Mouse (Mus musculus) midbrain, embryonic 12.5 days (tissue): Measurements from ENCODE around the gene Vwa8. TPM values are rescaled to one million over a fixed set of nuclear protein-coding genes. Genes with fewer than 3 reads are reported as not detected.

Experiments used
- ATAC-seq: fragments of 200-750 bp; cut with Nextera tagmentation; 2 replicates; pipeline ENCODE4 v1.8.0; 2017; ENCODE audit warnings: low read depth, moderate TSS enrichment, moderate library complexity; ENCODE audit not compliant: low FRiP score
- H3K27ac ChIP-seq: fragments of 300-500 bp; sonication (generic); replicated peaks from 2 replicates; pipeline ENCODE4 v1.5.1; 2016; ENCODE audit warnings: mild to moderate bottlenecking
- H3K27me3 ChIP-seq: fragments of 300-500 bp; sonication (generic); 2 replicates; pipeline ENCODE4 v1.6.1; 2016; ENCODE audit warnings: mild to moderate bottlenecking
- H3K36me3 ChIP-seq: fragments of 300-500 bp; sonication (generic); 2 replicates; pipeline ENCODE4 v1.6.1; 2016
- H3K4me1 ChIP-seq: fragments of 300-500 bp; sonication (generic); 2 replicates; pipeline ENCODE4 v1.6.1; 2016
- H3K4me2 ChIP-seq: fragments of 300-500 bp; sonication (generic); replicated peaks from 2 replicates; pipeline ENCODE4 v1.6.1; 2016; ENCODE audit warnings: mild to moderate bottlenecking, moderate library complexity
- H3K4me3 ChIP-seq: fragments of 300-500 bp; sonication (generic); 2 replicates; pipeline ENCODE4 v1.5.1; 2016; ENCODE audit warnings: mild to moderate bottlenecking
- H3K9ac ChIP-seq: fragments of 300-500 bp; sonication (generic); replicated peaks from 2 replicates; pipeline ENCODE4 v1.6.1; 2016; ENCODE audit warnings: mild to moderate bottlenecking, moderate library complexity
- H3K9me3 ChIP-seq: fragments of 300-500 bp; sonication (generic); 2 replicates; pipeline ENCODE4 v1.6.1; 2016; ENCODE audit warnings: mild to moderate bottlenecking
- WGBS: fragments of 180-500 bp; shearing (Covaris S2); methylation state at CpG from one replicate; pipeline ENCODE4 v1.1.7; 2016; 5-methylcytosine and 5-hydroxymethylcytosine counted together
- polyA plus RNA-seq: library from polyadenylated mRNA; unstranded; fragments of >200 nt; fragmentation: Nextera tagmentation; extraction: Ambion mirVana; gene quantifications from 2 replicates; pipeline ENCODE4 v1.2.1, GENCODE M21; 2016

Gene Vwa8
- polyA plus RNA-seq, 1 experiment from 2014 or later, result 7.8 TPM

GRCm38 (mm10) chr14:79049544-79049943 is 200.7 kb downstream of the Vwa8 start:
- H3K27me3 ChIP-seq, result no peaks in the 10 kb centered on the region
- no peak overlapping the region for H3K4me3 ChIP-seq
- no peak overlapping the region for H3K4me2 ChIP-seq
- H3K9ac ChIP-seq, result no peak overlapping the region
- WGBS, result 80% methylated on average over 11 of the region's 11 CpGs
- no peaks in the 10 kb centered on the region for H3K36me3 ChIP-seq
- no peaks in the 10 kb centered on the region for H3K9me3 ChIP-seq
- no peak overlapping the region for H3K27ac ChIP-seq
- ATAC-seq, result no peak
- H3K4me1 ChIP-seq, result no peaks in the 10 kb centered on the region

DNA sequence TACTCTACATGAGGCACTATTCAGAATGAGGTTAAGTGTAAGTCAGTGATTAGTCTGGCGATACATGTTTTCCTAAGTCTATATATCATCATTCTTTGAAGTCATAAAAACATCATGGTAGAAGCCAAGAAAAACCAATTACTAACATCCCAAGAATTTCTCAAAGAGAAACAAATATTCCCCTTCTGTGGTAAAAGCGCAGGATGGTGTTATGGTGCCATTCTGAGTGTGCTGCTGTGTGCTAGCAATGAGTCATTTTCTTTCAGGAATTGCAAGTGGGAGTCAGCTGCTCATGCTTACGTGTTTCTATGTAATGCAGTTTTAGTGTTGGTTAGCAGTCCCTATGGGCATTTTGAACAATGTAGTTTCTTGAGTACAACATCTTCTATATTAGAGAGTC is 216.8 kb downstream of the Vwa8 start:
- Histone ChIP-seq H3K36me3 (no peaks in the 10 kb centered on the region), H3K4me2 (no peak overlapping the region), H3K9ac (no peak overlapping the region), H3K4me1 (no peaks in the 10 kb centered on the region), H3K9me3 (no peaks in the 10 kb centered on the region), H3K27ac (no peak overlapping the region), H3K4me3 (no peak overlapping the region), H3K27me3 (no peaks in the 10 kb centered on the region)
- 90% methylated on average over 3 of the region's 3 CpGs for WGBS
- ATAC-seq, result no peak

GRCm38 (mm10) chr14:79069515-79069914 is 220.7 kb downstream of the Vwa8 start:
- no peak for ATAC-seq
- no peak overlapping the region for H3K9ac ChIP-seq
- H3K9me3 ChIP-seq, result no peaks in the 10 kb centered on the region
- H3K36me3 ChIP-seq, result no peaks in the 10 kb centered on the region
- no peaks in the 10 kb centered on the region for H3K27me3 ChIP-seq
- no peak overlapping the region for H3K27ac ChIP-seq
- no peak overlapping the region for H3K4me3 ChIP-seq
- H3K4me1 ChIP-seq, result no peaks in the 10 kb centered on the region
- 87% methylated on average over 1 of the region's 1 CpGs for WGBS
- H3K4me2 ChIP-seq, result no peak overlapping the region

- ATAC-seq, result no peak
- no peaks in the 10 kb centered on the region for H3K4me1 ChIP-seq
- no peak overlapping the region for H3K27ac ChIP-seq
- H3K4me2 ChIP-seq, result no peak overlapping the region
- 91% methylated on average over 8 of the region's 8 CpGs for WGBS
- H3K9ac ChIP-seq, result no peak overlapping the region
- H3K9me3 ChIP-seq, result no peaks in the 10 kb centered on the region
- no peak overlapping the region for H3K4me3 ChIP-seq
- no peaks in the 10 kb centered on the region for H3K27me3 ChIP-seq
- no peaks in the 10 kb centered on the region for H3K36me3 ChIP-seq
Observed at GRCm38 (mm10) chr14:79074786-79075185, 225.9 kb downstream of the Vwa8 start.

DNA sequence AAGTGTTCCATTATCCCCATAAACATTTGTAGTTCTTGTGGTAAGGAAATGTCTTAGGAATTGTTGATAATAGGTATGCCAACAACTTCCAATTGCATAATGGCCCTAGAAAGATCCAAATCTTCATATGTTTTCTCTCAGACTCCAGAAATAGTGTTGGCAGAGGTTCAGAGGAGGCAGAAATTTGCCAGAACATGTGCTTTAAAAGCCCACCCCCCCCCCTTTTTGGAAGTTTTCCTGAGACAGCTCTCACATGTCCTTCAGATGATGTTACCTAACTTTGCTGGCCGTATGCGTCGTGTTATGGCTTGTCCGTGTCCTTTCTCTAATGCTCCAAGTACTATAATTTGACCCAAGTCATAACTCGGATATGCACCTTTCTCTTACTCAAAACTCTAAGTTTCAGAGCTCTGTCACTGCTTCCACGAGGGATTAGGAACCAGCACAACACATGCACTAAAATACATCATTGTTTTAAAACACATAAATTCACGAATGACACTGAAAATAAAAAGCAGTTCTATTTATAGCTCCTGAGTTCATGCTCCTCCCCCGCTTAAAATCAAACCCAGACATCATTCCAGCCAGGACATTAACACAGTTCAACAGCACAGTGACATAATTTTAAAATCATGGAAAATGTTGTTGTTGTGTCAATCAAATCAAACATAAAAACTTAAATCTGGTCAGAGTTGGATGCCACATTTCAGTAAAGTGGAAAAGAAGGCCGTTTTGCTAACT is 227.9 kb downstream of the Vwa8 start:
- Histone ChIP-seq H3K4me2 (no peak overlapping the region), H3K4me1 (no peaks in the 10 kb centered on the region), H3K27ac (no peak overlapping the region), H3K27me3 (no peaks in the 10 kb centered on the region), H3K9ac (no peak overlapping the region), H3K9me3 (no peaks in the 10 kb centered on the region), H3K36me3 (no peaks in the 10 kb centered on the region), H3K4me3 (no peak overlapping the region)
- 89% methylated on average over 9 of the region's 9 CpGs for WGBS
- no peak for ATAC-seq

- Histone ChIP-seq H3K4me1 (no peaks in the 10 kb centered on the region), H3K9ac (no peak overlapping the region), H3K36me3 (no peaks in the 10 kb centered on the region), H3K9me3 (no peaks in the 10 kb centered on the region), H3K27ac (no peak overlapping the region), H3K4me2 (no peak overlapping the region), H3K27me3 (no peaks in the 10 kb centered on the region), H3K4me3 (no peak overlapping the region)
- 88% methylated on average over 7 of the region's 7 CpGs for WGBS
- ATAC-seq, result no peak
Observed at GRCm38 (mm10) chr14:79083573-79083972, 234.7 kb downstream of the Vwa8 start.

- H3K4me1 ChIP-seq, result no peaks in the 10 kb centered on the region
- 90% methylated on average over 5 of the region's 5 CpGs for WGBS
- H3K36me3 ChIP-seq, result no peaks in the 10 kb centered on the region
- no peaks in the 10 kb centered on the region for H3K9me3 ChIP-seq
- no peak overlapping the region for H3K4me2 ChIP-seq
- H3K27me3 ChIP-seq, result no peaks in the 10 kb centered on the region
- ATAC-seq, result no peak
- no peak overlapping the region for H3K4me3 ChIP-seq
- no peak overlapping the region for H3K27ac ChIP-seq
- H3K9ac ChIP-seq, result no peak overlapping the region
Observed at GRCm38 (mm10) chr14:79086006-79086405, 237.2 kb downstream of the Vwa8 start.

GRCm38 (mm10) chr14:79089464-79089863 is 240.6 kb downstream of the Vwa8 start:
- Histone ChIP-seq H3K4me2 (no peak overlapping the region), H3K27me3 (no peaks in the 10 kb centered on the region), H3K9ac (no peak overlapping the region), H3K4me1 (no peaks in the 10 kb centered on the region), H3K27ac (no peak overlapping the region), H3K36me3 (peaks cover 5% of the 10 kb centered on the region), H3K9me3 (peaks cover 5% of the 10 kb centered on the region; the same call in 1 of the 2 replicates), H3K4me3 (no peak overlapping the region)
- WGBS, result 66% methylated on average over 2 of the region's 2 CpGs
- ATAC-seq, result no peak

- no peaks in the 10 kb centered on the region for H3K4me1 ChIP-seq
- 88% methylated on average over 12 of the region's 12 CpGs for WGBS
- no peak for ATAC-seq
- H3K9ac ChIP-seq, result no peak overlapping the region
- H3K27me3 ChIP-seq, result no peaks in the 10 kb centered on the region
- H3K27ac ChIP-seq, result no peak overlapping the region
- H3K4me3 ChIP-seq, result no peak overlapping the region
- peaks cover 6% of the 10 kb centered on the region; the same call in 1 of the 2 replicates for H3K9me3 ChIP-seq
- H3K4me2 ChIP-seq, result no peak overlapping the region
- H3K36me3 ChIP-seq, result peaks cover 8% of the 10 kb centered on the region
Observed at GRCm38 (mm10) chr14:79097181-79097580, 248.3 kb downstream of the Vwa8 start.

GRCm38 (mm10) chr14:79106655-79107515 is 258.0 kb downstream of the Vwa8 start:
- Histone ChIP-seq H3K4me3 (no peak overlapping the region), H3K27ac (no peak overlapping the region), H3K9ac (no peak overlapping the region), H3K9me3 (no peaks in the 10 kb centered on the region), H3K4me2 (peak overlapping the region; percentile 28), H3K4me1 (peaks cover 3% of the 10 kb centered on the region; the same call in 1 of the 2 replicates), H3K36me3 (no peaks in the 10 kb centered on the region), H3K27me3 (no peaks in the 10 kb centered on the region)
- 33% methylated on average over 14 of the region's 14 CpGs for WGBS
- peak; percentile 41 for ATAC-seq

DNA sequence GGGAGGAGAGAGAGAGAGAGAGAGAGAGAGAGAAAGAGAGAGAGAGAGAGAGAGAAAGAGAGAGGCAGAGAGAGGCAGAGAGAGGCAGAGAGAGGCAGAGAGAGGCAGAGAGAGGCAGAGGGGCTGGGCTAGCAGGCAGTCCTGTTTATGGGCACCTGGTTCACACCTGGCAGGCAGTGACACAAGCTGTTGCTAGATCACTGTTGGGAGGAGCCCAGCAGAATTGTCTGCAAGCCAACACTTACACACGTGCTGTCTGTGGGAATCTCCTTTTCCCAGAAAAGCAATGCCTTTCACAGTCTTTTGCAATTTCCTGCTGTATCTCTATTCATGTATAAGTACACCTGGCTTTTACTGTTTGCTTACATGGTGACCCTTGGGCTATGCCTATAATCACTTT is 260.5 kb downstream of the Vwa8 start:
- peaks cover 3% of the 10 kb centered on the region; the same call in 1 of the 2 replicates for H3K4me1 ChIP-seq
- ATAC-seq, result no peak

GRCm38 (mm10) chr14:79110012-79110411 is 261.2 kb downstream of the Vwa8 start:
- ATAC-seq, result no peak
- Histone ChIP-seq H3K9ac (no peak overlapping the region), H3K27me3 (no peaks in the 10 kb centered on the region), H3K9me3 (no peaks in the 10 kb centered on the region), H3K4me3 (no peak overlapping the region), H3K4me1 (peaks cover 3% of the 10 kb centered on the region; the same call in 1 of the 2 replicates), H3K4me2 (no peak overlapping the region), H3K27ac (no peak overlapping the region), H3K36me3 (no peaks in the 10 kb centered on the region)
- 75% methylated on average over 3 of the region's 3 CpGs for WGBS

More for the DNA sequence above, 260.5 kb downstream of the Vwa8 start:
- WGBS, result 60% methylated on average over 1 of the region's 1 CpGs
- Histone ChIP-seq H3K9me3 (no peaks in the 10 kb centered on the region), H3K4me3 (no peak overlapping the region), H3K9ac (no peak overlapping the region), H3K27me3 (no peaks in the 10 kb centered on the region), H3K36me3 (no peaks in the 10 kb centered on the region), H3K4me2 (no peak overlapping the region), H3K27ac (no peak overlapping the region)
